Mouse (Mus musculus) lung, postnatal 0 days (tissue): Measurements from ENCODE around the gene Fthl17d. TPM values are rescaled to one million over a fixed set of nuclear protein-coding genes. Genes with fewer than 3 reads are reported as not detected.
"Not testable (repeated sequence)": the region's sequence is repeated elsewhere in the genome, so short reads cannot be mapped to it uniquely, and the experiment has no call there.

Source experiments
- ATAC-seq: fragments of 200-750 bp; cut with Nextera tagmentation; 2 replicates; pipeline ENCODE4 v1.8.0; 2017; ENCODE audit warnings: moderate library complexity
- DNase-seq: peaks from one replicate; pipeline ENCODE4 v3.0.0-alpha.2; 2016; ENCODE audit warnings: low spot score
- H3K27ac ChIP-seq: fragments of 300-500 bp; sonication (generic); 2 replicates; pipeline ENCODE4 v1.5.1; 2014; ENCODE audit warnings: antibody characterized with exemption, mild to moderate bottlenecking, low read length, mixed read lengths
- H3K27me3 ChIP-seq: fragments of 300-500 bp; sonication (generic); replicated peaks from 2 replicates; pipeline ENCODE4 v1.6.1; 2014; ENCODE audit warnings: low read length, mixed read lengths; ENCODE audit not compliant: insufficient read depth
- H3K36me3 ChIP-seq: fragments of 300-500 bp; sonication (generic); 2 replicates; pipeline ENCODE4 v1.6.1; 2014; ENCODE audit warnings: low read length, mixed read lengths; ENCODE audit not compliant: insufficient read depth
- H3K4me1 ChIP-seq: fragments of 300-500 bp; sonication (generic); 2 replicates; pipeline ENCODE4 v1.6.1; 2014; ENCODE audit warnings: antibody characterized with exemption, low read depth, low read length, mixed read lengths; ENCODE audit not compliant: insufficient read depth
- H3K4me2 ChIP-seq: fragments of 300-500 bp; sonication (generic); replicated peaks from 2 replicates; pipeline ENCODE4 v1.6.1; 2014; ENCODE audit warnings: low read depth, mild to moderate bottlenecking, low read length, moderate library complexity, mixed read lengths
- H3K4me3 ChIP-seq: fragments of 300-500 bp; sonication (generic); 2 replicates; pipeline ENCODE4 v1.5.1; 2014; ENCODE audit warnings: low read depth, low read length
- H3K9ac ChIP-seq: fragments of 300-500 bp; sonication (generic); replicated peaks from 2 replicates; pipeline ENCODE4 v1.6.1; 2014; ENCODE audit warnings: low read depth, mild to moderate bottlenecking
- H3K9me3 ChIP-seq: fragments of 300-500 bp; sonication (generic); 2 replicates; pipeline ENCODE4 v1.6.1; 2016; ENCODE audit warnings: low read length, mixed read lengths
- CTCF ChIP-seq: IDR thresholded peaks from 2 replicates; pipeline ENCODE4 v1.5.1; 2016; ENCODE audit warnings: antibody characterized with exemption, mild to moderate bottlenecking
- EP300 ChIP-seq: IDR thresholded peaks from 2 replicates; pipeline ENCODE4 v1.6.1; 2016; ENCODE audit warnings: antibody characterized with exemption, mild to moderate bottlenecking, control low read depth
- WGBS: fragments of 180-500 bp; shearing (Covaris S2); extraction: QIAGEN DNeasy Blood & Tissue Kit; methylation state at CpG from one replicate; pipeline ENCODE4 v1.1.7; 2014; 5-methylcytosine and 5-hydroxymethylcytosine counted together
- polyA plus RNA-seq: library from polyadenylated mRNA; unstranded; fragments of >200 nt; fragmentation: Nextera tagmentation; extraction: Ambion mirVana; gene quantifications from 2 replicates; pipeline ENCODE4 v1.2.1, GENCODE M21; 2015

Gene Fthl17d
- polyA plus RNA-seq, result not detected in 2 replicates

GRCm38 (mm10) chrX:8986655-8987054, at the start of gene Fthl17d:
Gene Fthl17d, minus strand, starts transcription at chrX:8986755.
- ATAC-seq, H3K27ac ChIP-seq, H3K9ac ChIP-seq, H3K4me1 ChIP-seq, H3K4me2 ChIP-seq, H3K4me3 ChIP-seq, H3K9me3 ChIP-seq, DNase-seq, H3K27me3 ChIP-seq, H3K36me3 ChIP-seq: not testable (repeated sequence)
- WGBS, result no CpG with 5 or more reads among the region's 9 CpGs

GRCm38 (mm10) chrX:9033193-9033592, 46.6 kb upstream of the Fthl17d start, which contains the start of gene Fthl17e:
Gene Fthl17e, plus strand, starts transcription at chrX:9033493.
- H3K27ac ChIP-seq, H3K4me2 ChIP-seq, DNase-seq, ATAC-seq, H3K4me1 ChIP-seq, H3K36me3 ChIP-seq, H3K27me3 ChIP-seq, H3K9me3 ChIP-seq, H3K9ac ChIP-seq, H3K4me3 ChIP-seq: not testable (repeated sequence)
- WGBS, result 67% methylated on average over 1 of the region's 10 CpGs

GRCm38 (mm10) chrX:9019481-9019880, 32.9 kb upstream of the Fthl17d start:
- Histone ChIP-seq H3K4me2 (no peak overlapping the region), H3K9me3 (no peaks in the 10 kb centered on the region), H3K9ac (no peak overlapping the region), H3K27ac (no peak overlapping the region), H3K4me3 (no peak overlapping the region), H3K27me3 (no peaks in the 10 kb centered on the region), H3K36me3 (no peaks in the 10 kb centered on the region), H3K4me1 (no peaks in the 10 kb centered on the region)
- TF ChIP-seq EP300, result no peak
- no peak for TF ChIP-seq CTCF
- DNase-seq (no peak), ATAC-seq (no peak)
- WGBS, result 59% methylated on average over 10 of the region's 10 CpGs

GRCm38 (mm10) chrX:9016079-9016478, 29.5 kb upstream of the Fthl17d start:
- no peak overlapping the region for H3K9ac ChIP-seq
- no peak overlapping the region for H3K4me2 ChIP-seq
- no peaks in the 10 kb centered on the region for H3K27me3 ChIP-seq
- no peak overlapping the region for H3K4me3 ChIP-seq
- TF ChIP-seq CTCF, result no peak
- TF ChIP-seq EP300, result no peak
- no peak for DNase-seq
- no peaks in the 10 kb centered on the region for H3K36me3 ChIP-seq
- H3K4me1 ChIP-seq, result no peaks in the 10 kb centered on the region
- 33% methylated on average over 1 of the region's 1 CpGs for WGBS
- ATAC-seq, result no peak
- no peak overlapping the region for H3K27ac ChIP-seq
- no peaks in the 10 kb centered on the region for H3K9me3 ChIP-seq

- no CpG with 5 or more reads among the region's 11 CpGs for WGBS
- not testable (repeated sequence) for H3K4me3 ChIP-seq
Measured at GRCm38 (mm10) chrX:8976459-8976858, 10.1 kb downstream of the Fthl17d start, which contains the start of gene Fthl17c. Gene Fthl17c, minus strand, starts transcription at chrX:8976559.

GRCm38 (mm10) chrX:8964618-8965017, 21.9 kb downstream of the Fthl17d start:
- H3K36me3 ChIP-seq, H3K4me2 ChIP-seq, H3K27ac ChIP-seq, H3K27me3 ChIP-seq, DNase-seq, H3K9me3 ChIP-seq, H3K9ac ChIP-seq, ATAC-seq, H3K4me1 ChIP-seq, H3K4me3 ChIP-seq: not testable (repeated sequence)
- 39% methylated on average over 4 of the region's 4 CpGs for WGBS
- TF ChIP-seq CTCF, result peak; percentile 29; the same call in 1 of the 2 replicates

More at GRCm38 (mm10) chrX:8976459-8976858, 10.1 kb downstream of the Fthl17d start, which contains the start of gene Fthl17c:
- H3K27me3 ChIP-seq, H3K36me3 ChIP-seq, ATAC-seq, DNase-seq, H3K4me1 ChIP-seq, H3K27ac ChIP-seq, H3K9me3 ChIP-seq, H3K4me2 ChIP-seq, H3K9ac ChIP-seq: not testable (repeated sequence)

- not testable (repeated sequence) for ATAC-seq, H3K4me3 ChIP-seq, H3K9me3 ChIP-seq, H3K4me2 ChIP-seq, DNase-seq, H3K27me3 ChIP-seq, H3K36me3 ChIP-seq, H3K4me1 ChIP-seq, H3K9ac ChIP-seq, H3K27ac ChIP-seq
- WGBS, result no CpG with 5 or more reads among the region's 11 CpGs
Measured at GRCm38 (mm10) chrX:8962875-8963274, 23.7 kb downstream of the Fthl17d start, which contains the start of gene Fthl17b. Gene Fthl17b, minus strand, starts transcription at chrX:8962975.
